Mouse (Mus musculus): ENCODE results near the gene Il34.

Gene Il34

DNA sequence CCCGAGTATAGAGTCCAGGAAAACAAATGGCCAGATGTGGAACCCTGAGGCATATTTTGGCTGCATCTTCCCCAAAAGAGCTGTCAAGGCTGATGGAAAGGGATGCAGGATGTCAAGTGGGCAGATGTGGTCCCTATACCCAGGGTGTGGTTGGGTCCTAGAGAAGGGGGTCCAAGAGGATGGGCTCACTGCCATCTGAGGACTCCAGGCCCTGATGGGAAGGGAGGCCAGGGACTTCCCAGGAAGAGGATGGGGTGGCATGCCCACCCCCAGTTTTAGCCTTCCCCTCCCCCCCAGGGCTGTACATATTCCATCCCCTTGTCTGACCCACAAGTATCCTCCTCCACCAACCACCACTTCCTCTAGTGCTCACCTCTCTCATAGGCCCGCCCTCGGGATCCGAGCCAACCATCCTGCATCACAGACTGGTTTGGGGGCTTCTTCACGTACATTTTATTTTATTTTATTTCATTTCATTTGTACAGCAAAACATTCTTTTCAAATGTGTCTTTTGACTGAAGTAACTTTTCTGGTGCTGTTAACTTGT lies 65.0 kb downstream of the Il34 start:
- DNase-seq (ENCODE audit: low read depth, low spot score), result no peak

DNA sequence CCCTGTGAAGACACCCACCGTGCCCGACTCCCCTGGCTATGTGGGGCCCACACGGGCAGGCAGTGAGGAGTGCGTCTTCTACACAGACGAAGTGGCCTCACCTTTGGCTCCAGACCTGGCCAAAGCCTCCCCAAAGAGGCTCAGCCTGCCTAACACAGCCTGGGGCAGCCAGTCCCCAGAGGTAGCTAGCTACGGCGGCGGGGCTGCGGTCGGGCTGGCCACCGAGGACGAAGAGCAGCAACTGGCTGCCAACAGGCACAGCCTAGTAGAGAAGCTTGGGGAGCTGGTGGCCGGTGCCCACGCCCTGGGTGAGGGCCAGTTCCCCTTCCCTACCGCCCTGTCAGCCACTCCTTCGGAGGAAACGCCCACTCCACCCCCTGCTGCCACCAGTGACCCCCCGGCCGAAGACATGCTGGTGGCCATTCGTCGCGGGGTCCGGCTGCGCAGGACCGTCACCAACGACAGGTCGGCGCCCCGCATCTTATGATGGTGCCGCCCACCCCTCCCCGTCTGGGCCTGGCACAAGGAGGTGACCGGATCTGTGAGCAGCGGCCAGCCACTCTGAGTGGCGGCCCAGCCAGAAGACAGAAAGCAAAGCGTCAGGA lies 67.0 kb downstream of the Il34 start:
- no peak for DNase-seq (ENCODE audit: low read depth, low spot score)

DNA sequence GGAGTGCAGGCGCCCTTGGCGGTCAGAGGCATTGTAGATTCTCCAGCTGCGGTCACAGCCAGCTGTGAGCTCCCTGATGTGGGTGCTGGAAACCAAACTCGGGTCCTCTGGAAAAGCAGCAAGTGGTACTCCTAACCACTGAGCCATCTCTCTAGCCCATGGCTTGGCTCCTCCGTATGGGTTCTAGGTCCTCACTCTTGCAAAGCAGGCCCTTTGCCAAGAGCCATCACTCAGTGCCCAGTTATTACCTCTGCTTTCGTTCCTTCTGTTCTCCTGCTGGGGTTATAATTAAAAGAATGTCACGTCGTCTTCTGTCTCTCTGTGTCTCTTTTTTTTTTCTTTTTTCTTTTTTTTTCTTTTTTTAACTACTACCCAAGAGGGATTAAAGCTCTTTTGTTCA lies 72.7 kb downstream of the Il34 start:
- no peak for DNase-seq (ENCODE audit: low read depth, low spot score)

DNA sequence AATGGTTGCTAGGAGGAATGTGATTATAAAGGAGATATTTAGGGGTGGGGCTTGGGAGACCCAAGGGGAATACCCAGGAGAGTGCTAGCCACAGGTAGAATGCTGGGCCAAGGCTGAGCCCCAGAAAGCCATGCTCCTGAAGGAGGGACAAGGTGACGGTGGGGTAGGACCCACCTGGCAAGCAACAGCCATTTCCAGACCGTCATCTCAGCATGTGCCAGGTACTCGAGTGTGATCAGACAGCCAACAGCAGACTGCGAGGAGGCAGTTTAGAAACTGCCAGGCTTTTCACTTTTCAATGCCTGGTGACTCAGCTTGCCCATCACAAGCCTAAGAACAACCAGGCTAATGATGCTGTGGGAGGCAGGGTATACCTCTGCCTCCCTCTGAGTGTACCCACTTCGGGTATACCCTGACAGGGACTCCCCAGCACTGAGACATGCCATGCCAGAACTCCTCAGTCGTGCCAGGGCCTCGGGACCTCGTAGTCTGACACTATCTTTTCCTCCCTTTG lies 74.3 kb downstream of the Il34 start:
- DNase-seq (ENCODE audit: low read depth, low spot score), result no peak

DNA sequence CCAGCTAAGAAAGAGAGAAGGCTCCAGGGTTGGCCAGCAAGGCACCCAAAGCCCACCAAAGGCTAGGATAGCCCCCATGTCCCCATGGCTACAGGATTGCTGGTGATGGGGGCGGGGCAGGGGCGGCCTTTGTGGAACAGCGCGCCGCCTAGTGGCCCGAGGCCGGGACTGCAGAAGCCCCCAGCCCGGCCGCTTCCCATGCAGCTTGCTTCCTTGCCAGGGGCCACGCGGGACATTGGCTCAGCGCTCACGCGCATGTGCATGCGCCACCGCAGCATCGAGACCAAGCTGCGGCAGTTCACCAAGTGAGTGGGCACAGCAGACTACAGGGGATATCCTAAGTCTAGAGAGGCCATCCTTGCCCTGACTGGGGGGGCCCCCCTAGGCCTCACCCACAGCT lies 78.8 kb downstream of the Il34 start:
- DNase-seq (ENCODE audit: low read depth, low spot score), result no peak

DNA sequence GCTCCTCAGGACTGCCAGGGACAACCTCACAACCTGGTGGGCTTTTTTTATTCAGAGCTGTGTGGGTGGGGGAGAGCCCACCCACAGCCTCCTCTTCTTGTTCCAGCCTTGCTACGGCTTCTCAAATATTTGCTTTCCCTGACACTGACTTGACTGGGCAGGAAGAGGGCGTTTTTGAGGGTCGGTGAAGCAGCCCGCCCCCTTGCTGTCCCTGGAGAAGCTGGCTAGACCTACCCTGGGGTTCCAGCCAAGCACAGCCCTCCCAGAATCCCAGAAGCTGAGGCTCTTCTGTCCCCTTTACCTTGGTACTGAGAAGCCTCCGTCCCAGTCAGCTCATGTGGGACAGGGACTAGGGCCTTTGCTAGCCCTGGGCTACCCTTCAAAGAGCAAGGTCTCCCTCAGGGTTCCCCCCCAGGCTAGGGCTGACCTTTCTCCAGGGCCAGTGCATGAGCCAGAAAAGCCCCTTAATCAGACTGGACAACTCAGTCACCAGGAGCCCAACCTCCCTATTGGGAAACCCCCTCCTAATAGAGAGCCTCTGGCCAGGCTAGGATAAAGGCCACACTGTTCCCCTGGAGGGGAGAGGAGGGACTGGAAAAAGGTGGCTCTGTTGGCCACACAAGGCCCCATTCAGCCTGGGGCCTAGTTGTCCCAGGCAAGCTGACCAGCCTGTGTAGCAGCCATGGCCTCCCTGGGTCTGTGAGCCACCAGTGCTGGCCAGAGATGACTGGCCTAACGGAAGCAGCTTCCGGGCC lies 80.5 kb downstream of the Il34 start:
- no peak for DNase-seq (ENCODE audit: low read depth, low spot score)

DNA sequence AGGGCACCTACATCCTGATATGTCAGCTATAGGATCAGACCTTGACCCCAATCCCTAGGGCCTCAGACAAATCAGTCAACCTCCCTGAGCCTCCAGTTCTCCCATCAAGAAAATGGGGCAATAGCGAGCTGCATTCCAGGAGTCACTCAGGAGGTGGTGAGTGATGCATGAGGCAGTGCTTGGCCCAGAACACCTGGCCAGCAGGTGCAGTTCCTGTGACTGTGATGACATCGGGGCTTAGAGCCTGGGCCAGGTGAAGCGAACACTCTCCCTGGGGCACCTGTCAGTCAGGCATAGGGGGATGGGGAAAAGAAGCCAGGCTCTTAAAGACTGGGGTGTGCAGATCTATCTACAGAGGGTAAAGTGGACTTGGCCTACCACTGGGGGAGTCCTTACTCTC lies 81.2 kb downstream of the Il34 start:
- DNase-seq (ENCODE audit: low read depth, low spot score), result no peak

DNA sequence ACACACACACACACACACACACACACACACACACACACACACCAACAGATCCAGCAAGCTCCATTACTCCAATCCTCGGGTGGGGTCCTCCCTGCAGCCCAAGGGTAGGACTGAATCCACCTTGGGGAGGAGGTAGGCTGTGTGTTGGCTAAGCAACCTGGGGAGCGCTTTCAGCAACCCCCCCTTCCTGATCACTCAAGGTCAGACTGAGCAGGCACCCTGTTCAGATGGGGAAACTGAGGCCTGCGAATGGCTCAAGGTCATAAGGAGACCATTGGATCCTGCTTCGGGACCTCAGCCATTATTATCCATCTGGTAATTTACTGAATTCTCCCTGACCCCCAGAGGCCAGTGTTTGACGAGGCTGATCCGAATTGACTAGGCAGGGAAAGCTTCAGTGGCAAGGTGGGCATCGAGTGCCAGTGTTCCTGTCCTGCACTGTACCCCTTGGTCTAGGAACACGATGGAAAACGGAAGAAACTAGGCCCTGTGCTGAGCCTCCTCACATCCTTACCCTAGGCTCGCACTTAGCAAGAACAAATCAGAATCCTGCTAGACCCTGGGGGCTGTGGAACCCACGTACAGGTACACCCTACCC lies 83.2 kb downstream of the Il34 start:
- DNase-seq (ENCODE audit: low read depth, low spot score), result no peak

DNA sequence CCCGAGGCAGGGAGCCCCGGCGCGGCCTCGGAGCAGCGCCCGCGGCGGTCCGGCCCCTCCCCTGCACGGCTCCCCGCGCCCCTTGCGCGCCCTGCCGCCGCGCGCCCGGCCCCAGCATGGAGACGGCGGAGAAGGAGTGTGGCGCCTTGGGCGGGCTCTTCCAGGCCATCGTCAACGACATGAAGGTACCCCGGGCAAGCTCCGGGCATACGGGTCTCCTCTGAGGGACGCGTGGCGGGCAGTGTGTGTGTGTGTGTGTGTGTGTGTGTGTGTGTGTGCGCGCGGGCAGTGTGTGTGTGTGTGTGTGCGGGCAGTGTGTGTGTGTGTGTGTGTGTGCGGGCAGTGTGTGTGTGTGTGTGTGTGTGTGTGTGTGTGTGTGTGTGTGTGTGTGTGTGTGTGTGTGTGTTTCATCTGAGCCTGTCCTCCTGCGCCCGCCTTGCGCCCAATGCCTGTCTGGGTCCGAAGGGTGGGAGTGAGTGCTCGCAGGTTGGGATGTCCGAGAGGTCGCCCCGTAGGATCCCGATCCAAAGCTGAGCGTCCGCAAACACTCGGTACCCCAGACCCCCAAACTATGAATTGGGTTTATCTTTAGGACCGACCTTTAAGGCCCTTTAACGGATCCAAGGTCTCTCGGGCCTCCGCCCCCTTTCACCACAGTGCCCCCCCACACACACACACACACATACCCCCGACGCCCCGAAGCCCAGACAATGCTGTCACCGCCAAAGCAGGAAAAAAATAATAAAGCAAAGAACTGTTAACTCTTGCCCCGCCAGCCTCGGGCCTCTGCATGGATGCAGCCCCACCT lies 83.9 kb downstream of the Il34 start:
- DNase-seq (ENCODE audit: low read depth, low spot score), result no peak

DNA sequence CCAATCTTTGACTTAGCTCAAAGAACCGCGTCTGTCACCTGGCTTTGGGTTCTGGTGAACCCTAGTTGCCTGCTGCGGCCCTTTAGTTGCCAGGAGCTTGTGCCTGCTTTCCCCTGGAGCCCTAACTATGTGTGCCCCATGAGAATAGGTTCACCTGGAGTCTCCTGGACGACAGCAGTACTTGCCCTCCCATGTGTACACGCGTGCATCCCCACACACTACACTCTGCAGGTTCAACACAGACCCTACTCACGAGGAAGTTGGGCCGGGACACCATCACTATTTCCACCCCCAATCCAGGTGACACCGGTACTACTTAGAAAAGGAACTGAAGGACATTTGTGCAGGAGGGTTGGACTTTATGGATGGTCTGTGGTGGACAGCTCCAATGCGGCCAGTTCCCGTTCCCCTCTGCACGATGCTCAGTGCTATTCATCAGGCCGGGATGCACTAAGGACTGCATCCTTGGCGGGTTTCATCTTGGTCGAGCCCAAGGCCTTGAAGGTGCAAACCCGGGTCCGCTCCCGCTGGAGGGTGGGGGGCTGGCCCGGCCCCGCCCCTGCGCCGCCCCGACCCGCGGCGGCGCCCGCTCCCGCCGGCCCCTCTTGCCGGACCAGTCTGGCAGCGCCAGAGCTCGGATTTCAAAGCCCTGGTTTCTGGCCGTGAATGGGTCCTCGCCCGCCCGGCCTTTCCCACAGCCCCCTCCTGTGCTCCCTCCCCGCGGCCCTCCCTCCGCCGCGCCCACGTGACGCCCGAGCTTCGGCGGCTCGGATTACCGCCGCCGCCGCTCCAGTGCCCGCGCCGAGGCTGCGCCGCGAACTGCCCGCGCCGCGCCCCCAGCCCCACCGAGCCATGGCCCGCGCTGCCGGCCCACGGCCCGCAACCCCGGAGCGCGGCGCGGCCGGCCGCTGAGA lies 84.8 kb downstream of the Il34 start, which contains the start of gene Mtss1l:
TSS of gene Mtss1l (plus strand) at position 792 of the 914 bp plus-strand sequence.
- DNase-seq (ENCODE audit: low read depth, low spot score), result no peak

DNA sequence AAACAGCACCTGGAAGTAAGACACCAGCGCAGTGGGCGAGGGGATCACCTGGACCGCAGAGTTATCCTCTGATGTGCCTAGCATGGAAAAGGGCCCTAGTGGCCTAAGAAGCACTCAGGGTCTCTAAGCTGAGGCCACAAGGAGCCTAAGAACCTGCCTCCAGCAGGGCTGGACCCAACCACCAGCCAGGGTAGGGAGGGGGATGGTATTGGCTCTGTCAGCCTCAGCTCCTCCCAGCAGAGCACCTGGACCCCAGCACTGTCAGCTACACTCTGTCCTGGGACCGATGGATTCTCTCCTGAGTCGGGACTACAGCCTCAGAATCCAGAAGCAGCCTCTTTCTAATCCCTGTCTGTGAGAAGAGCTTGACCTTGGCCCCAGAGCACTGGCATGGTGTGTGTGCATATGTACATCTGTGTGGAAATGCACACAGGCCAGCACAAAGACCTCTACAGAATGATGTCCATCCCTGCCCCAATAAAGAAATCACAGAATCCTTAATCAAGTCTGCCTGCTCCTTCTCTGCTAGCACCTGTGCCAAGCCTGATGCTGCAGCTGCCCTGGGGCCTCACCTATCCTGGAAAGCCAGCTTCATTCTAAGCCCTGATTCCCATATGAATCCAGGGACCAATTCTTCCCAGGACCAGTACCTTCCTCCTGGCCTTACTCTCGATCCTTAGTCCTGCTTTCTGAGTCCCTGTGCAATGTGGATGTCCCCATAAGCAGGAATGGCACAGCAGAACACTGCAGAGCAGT lies 85.6 kb downstream of the Il34 start:
- no peak for DNase-seq (ENCODE audit: low read depth, low spot score)

DNA sequence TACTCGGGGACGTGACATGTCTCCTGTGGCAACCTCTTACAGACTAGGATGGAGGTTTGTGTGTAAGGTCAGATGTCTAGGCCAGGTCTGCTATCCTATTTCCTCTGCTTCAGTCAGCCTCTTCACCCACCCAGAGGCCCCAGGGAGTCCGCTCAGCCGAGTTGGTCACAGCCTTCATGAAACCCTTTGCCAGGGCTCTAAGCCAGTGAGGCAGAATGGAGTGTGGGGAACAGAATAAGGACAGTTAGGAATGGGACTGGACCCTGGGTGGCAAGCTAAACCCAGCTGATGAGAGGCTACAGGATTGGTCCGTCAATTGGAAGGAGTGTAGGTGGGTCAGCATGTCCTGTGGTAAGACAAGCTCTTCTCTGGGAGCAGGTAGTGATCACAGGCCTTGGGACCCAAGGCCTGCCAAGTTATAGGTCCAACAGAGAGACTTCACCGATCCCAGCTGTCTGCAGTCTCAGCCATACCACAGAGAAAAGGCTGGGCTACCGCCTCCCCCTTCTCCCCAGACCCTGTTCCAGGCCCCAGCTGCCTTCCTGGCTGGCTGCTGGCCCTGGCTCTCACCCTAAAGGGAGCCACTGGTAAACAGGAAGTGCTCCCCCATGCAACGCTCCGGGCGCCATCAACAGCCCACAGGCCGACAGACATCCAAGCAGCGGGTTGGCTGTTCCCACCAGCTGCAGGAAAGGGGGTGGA lies 86.6 kb downstream of the Il34 start:
- no peak for DNase-seq (ENCODE audit: low read depth, low spot score)

DNA sequence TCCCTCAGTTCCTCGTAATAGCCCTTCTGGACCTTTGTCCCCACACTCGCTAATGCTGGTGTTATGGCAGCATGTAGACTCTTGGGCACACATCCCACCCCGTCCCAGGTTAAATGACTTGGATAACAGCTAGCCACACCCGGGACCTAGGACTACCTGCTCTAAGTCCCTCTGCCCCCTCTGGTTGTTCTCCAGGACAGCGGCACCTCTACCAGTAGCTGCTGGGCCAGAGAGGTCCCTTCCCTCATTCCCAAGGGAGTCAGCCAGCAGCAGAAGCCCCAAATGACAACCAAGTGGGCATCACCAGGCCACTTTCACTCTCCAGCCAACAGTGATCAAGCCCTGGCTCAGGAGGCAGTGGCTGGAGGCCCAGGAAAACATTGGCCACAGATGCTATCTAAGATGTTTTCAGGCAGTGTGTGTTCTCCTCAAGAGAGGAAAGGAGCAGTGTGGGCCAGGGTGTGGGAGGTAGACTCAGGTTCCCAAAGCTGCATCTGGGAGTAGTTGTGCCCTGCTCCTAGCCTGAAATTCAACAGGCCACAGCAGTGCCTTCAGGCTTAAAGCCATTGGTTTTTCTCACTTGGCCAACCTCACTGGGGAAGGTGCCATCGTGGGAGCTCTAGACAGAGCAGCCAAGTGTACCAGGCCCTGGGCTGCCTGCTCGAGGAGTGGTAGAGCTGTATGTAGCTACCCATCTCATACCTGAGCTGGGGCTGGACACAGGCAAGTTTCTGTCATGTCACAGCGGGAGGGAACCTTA lies 87.3 kb downstream of the Il34 start:
- DNase-seq (ENCODE audit: low read depth, low spot score), result no peak

DNA sequence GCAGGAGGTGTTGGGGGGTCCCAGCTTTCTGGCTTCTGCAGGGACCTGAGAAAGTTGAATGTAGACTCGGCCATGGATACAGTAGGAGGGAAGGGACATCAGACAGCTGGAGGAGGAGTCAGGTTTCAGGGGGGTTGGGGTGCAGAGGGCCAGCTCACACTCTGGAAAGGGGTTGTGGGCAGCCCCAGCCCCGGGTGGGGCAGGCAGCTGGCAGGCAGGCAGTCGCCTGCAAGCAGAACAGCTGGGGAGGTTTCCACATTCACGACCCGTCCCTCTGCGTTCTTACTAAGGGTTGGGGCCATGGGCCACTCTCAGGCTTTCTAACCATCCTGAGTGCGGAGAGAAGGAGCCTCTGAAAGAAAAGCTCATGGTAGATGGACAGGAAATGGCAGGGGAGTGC lies 88.6 kb downstream of the Il34 start:
- no peak for DNase-seq (ENCODE audit: low read depth, low spot score)

DNA sequence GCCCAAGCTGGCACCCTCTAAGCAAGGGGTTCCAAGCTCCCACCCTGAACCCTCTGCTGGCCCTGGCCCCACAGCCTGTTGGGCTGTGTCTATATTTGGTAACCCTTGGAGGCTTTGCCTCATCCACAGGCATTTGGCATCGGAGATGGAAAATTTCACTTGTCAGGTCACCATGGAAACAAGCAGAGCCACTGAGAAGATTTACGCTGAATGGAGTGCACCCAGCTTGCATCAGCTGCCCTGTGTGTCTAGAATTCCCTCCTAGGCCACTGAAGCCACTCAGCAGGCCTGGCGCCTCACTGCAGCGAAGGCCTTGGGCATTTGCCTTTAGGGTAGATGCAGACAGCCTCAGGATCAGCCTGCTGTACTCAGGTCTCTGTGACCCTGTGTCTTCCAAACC lies 89.6 kb downstream of the Il34 start:
- no peak for DNase-seq (ENCODE audit: low read depth, low spot score)

DNA sequence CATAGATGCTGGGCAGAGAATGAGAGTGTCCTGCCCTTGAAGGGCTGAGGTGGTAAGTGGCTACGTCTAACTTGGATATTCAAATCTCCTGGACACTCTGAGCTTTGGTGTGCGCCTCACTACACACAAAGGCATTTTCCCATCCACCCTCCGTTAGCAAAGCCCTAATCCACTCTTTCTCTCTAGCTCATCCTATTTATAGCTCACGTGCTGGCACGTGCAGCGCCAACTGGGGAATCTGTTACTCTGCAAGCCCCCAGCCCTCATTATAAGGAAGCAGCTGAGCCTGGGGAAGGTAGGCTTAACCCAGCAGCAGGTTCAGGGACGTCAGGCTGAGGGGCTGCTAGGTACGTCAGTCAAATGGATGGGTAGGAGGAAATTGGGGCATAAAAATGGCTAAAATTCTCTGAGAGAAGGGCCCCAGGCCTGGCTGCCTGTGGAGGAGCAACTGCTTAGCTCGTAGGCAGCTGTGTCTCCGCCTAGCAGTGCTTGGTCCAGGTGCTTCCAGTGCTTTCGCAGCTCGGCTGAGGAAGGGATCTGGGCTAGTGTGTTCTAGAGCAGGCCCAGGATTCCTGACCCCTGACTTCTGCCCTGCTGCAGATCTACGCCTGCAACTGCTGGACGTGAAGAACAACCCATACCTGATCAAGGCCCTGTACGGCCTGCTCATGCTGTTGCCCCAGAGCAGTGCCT lies 90.8 kb downstream of the Il34 start:
- DNase-seq (ENCODE audit: low read depth, low spot score), result no peak

DNA sequence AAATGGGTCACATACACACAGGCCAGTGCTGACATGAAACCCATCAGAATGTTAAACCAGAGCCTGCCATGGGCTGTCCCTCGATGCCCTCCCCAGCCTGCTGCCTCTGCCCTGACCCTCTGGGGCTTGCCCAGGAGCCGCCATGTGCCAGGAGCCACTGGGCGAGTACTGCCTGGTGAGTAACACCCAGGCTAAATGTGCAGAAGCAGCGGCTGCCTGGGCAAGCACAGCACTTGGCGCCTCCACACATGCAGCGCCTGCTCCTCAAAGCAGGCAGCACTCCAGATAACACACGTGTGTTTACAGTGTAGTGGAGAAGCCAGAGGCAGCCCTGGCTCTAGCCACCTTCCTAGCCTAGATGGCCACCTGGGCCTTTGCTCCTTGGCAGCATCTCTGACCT lies 92.7 kb downstream of the Il34 start:
- no peak for DNase-seq (ENCODE audit: low read depth, low spot score)

Data from c-Kit-negative CD71-positive TER-119-positive erythroid progenitor cells, embryonic 14.5 days (primary cell).